Mouse (Mus musculus): ENCODE data around the gene Mfap4.

DNA sequence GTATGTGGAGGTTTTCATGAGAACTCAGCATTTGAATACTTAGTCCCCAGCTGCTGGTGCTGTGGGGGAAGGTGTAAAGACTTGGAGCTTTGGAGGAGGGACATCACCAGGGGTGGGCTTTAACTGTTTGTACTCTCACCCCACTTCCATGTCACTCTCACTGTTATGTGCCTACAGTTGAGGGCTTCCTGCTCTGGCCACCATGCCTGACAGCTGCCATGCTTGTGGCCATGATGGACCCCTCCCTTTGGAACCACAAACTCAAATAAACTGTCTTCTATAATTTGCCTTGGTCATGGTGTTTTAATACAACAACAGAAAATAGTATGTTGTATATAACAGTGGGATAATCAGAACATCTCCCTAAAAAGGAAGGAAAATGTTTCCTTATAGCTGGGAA is 14.4 kb upstream of the Mfap4 start:
- TF ChIP-seq CTCF (IDR thresholded peaks at IDR 0.05; ENCODE audit: low read depth, low read length) (no peak), POLR2A (IDR thresholded peaks at IDR 0.05; ENCODE audit: extremely low read depth, insufficient read depth, low read length) (no peak)

All from liver, adult 2 months (tissue).